Mouse (Mus musculus): ENCODE measurements around the gene Hk2.
A peak's percentile ranks its signal among the peaks of the same experiment; 100 is the strongest.

Hk2 gene

GRCm38 (mm10) chr6:82771059-82771458 is 3.2 kb downstream of the Hk2 start:
- DNase-seq (ENCODE audit: extremely low read depth, insufficient read length, low spot score), result no peak

GRCm38 (mm10) chr6:82770286-82770685 is 4.0 kb downstream of the Hk2 start:
- no peak for DNase-seq (ENCODE audit: extremely low read depth, insufficient read length, low spot score)

GRCm38 (mm10) chr6:82769704-82770103 is 4.5 kb downstream of the Hk2 start:
- DNase-seq (ENCODE audit: extremely low read depth, insufficient read length, low spot score), result no peak

GRCm38 (mm10) chr6:82767734-82768586 is 6.3 kb downstream of the Hk2 start:
- DNase-seq (ENCODE audit: extremely low read depth, insufficient read length, low spot score), result no peak

GRCm38 (mm10) chr6:82766636-82767035 is 7.6 kb downstream of the Hk2 start:
- no peak for DNase-seq (ENCODE audit: extremely low read depth, insufficient read length, low spot score)

GRCm38 (mm10) chr6:82765261-82765660 is 9.0 kb downstream of the Hk2 start:
- no peak for DNase-seq (ENCODE audit: extremely low read depth, insufficient read length, low spot score)

- no peak for DNase-seq (ENCODE audit: extremely low read depth, insufficient read length, low spot score)
Measured at GRCm38 (mm10) chr6:82763871-82764503, 10.3 kb downstream of the Hk2 start.

- DNase-seq (ENCODE audit: extremely low read depth, insufficient read length, low spot score), result no peak
Measured at GRCm38 (mm10) chr6:82762728-82763127, 11.5 kb downstream of the Hk2 start.

- no peak for DNase-seq (ENCODE audit: extremely low read depth, insufficient read length, low spot score)
Measured at GRCm38 (mm10) chr6:82760749-82761357, 13.4 kb downstream of the Hk2 start.

- DNase-seq (ENCODE audit: extremely low read depth, insufficient read length, low spot score), result no peak
Measured at GRCm38 (mm10) chr6:82759241-82759640, 15.0 kb downstream of the Hk2 start.

- no peak for DNase-seq (ENCODE audit: extremely low read depth, insufficient read length, low spot score)
Measured at GRCm38 (mm10) chr6:82756799-82757210, 17.4 kb downstream of the Hk2 start.

GRCm38 (mm10) chr6:82756216-82756615 is 18.0 kb downstream of the Hk2 start:
- DNase-seq (ENCODE audit: extremely low read depth, insufficient read length, low spot score), result peak; percentile 70

GRCm38 (mm10) chr6:82755338-82755737 is 18.9 kb downstream of the Hk2 start:
- no peak for DNase-seq (ENCODE audit: extremely low read depth, insufficient read length, low spot score)

- DNase-seq (ENCODE audit: extremely low read depth, insufficient read length, low spot score), result no peak
Measured at GRCm38 (mm10) chr6:82754769-82755168, 19.5 kb downstream of the Hk2 start.

- DNase-seq (ENCODE audit: extremely low read depth, insufficient read length, low spot score), result no peak
Measured at GRCm38 (mm10) chr6:82753638-82754361, 20.5 kb downstream of the Hk2 start.

- peak; percentile 67 for DNase-seq (ENCODE audit: extremely low read depth, insufficient read length, low spot score)
Measured at GRCm38 (mm10) chr6:82753061-82753460, 21.2 kb downstream of the Hk2 start.

- peak; percentile 48 for DNase-seq (ENCODE audit: extremely low read depth, insufficient read length, low spot score)
Measured at GRCm38 (mm10) chr6:82751791-82752190, 22.5 kb downstream of the Hk2 start.

- no peak for DNase-seq (ENCODE audit: extremely low read depth, insufficient read length, low spot score)
Measured at GRCm38 (mm10) chr6:82751031-82751430, 23.2 kb downstream of the Hk2 start.

GRCm38 (mm10) chr6:82750063-82750462 is 24.2 kb downstream of the Hk2 start:
- DNase-seq (ENCODE audit: extremely low read depth, insufficient read length, low spot score), result no peak

- DNase-seq (ENCODE audit: extremely low read depth, insufficient read length, low spot score), result no peak
Measured at GRCm38 (mm10) chr6:82748106-82748672, 26.1 kb downstream of the Hk2 start.

GRCm38 (mm10) chr6:82747085-82747484 is 27.2 kb downstream of the Hk2 start:
- no peak for DNase-seq (ENCODE audit: extremely low read depth, insufficient read length, low spot score)

Measured in 3134 (cell line).